Mouse (Mus musculus) layer of hippocampus, adult 2 months (tissue): ENCODE results near the gene Camta1. TPM values are rescaled to one million over a fixed set of nuclear protein-coding genes. Genes with fewer than 3 reads are reported as not detected.

Experiments used
- DNase-seq, 2 experiments: peaks; one replicate each; pipeline ENCODE4 v3.0.0; 2022; ENCODE audit warnings: low spot score in 2 of 2
- H3K27ac ChIP-seq: fragments of 200-600 bp; 2 replicates; pipeline ENCODE4 v1.8.1; 2022
- H3K4me3 ChIP-seq: fragments of 200-600 bp; 2 replicates; pipeline ENCODE4 v1.8.1; 2022; ENCODE audit warnings: mild to moderate bottlenecking
- CTCF ChIP-seq: fragments of 200-600 bp; conservative IDR thresholded peaks from 2 replicates; pipeline ENCODE4 v1.8.1; 2022; ENCODE audit warnings: antibody characterized with exemption, mild to moderate bottlenecking, moderate library complexity
- total RNA-seq, 2 experiments: library from RNA; stranded (reverse); gene quantifications; 2 replicates each; pipeline ENCODE4 v1.2.3; 2021

Gene Camta1
- total RNA-seq, 2 experiments from 2014 or later = 275 to 294 TPM

DNA sequence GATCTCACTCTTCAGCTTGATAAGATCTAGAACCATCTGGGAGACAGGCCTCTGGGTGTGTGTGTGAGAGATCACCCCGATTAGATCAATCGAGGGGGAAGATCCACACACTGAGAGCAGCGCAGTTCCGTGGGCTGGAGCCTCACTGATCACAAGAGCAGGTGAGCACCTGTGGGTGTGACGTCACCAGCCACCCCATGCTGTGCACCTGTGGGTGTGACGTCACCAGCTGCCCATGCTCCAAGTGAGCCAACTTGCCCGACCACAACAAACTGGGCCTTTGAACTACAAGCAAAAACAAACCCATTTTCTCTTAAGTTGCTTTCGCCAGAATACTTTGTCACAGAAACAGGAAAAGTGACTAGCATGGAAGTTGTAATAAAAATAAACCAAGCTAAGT is 152.4 kb downstream of the Camta1 start:
- TF ChIP-seq CTCF = no peak
- DNase-seq = no peak
- Histone ChIP-seq H3K27ac (no peak overlapping the region), H3K4me3 (no peak overlapping the region)

GRCm38 (mm10) chr4:151703069-151703735 is 158.5 kb downstream of the Camta1 start:
- H3K27ac ChIP-seq = no peak overlapping the region
- H3K4me3 ChIP-seq = no peak overlapping the region
- no peak for TF ChIP-seq CTCF
- DNase-seq = no peak

GRCm38 (mm10) chr4:151702463-151702862 is 159.2 kb downstream of the Camta1 start:
- DNase-seq = no peak
- no peak overlapping the region for H3K27ac ChIP-seq
- no peak overlapping the region for H3K4me3 ChIP-seq
- TF ChIP-seq CTCF = no peak

- H3K4me3 ChIP-seq = no peak overlapping the region
- H3K27ac ChIP-seq = no peak overlapping the region
- no peak for TF ChIP-seq CTCF
- DNase-seq = no peak
Measured at GRCm38 (mm10) chr4:151695984-151696383, 165.7 kb downstream of the Camta1 start.

DNA sequence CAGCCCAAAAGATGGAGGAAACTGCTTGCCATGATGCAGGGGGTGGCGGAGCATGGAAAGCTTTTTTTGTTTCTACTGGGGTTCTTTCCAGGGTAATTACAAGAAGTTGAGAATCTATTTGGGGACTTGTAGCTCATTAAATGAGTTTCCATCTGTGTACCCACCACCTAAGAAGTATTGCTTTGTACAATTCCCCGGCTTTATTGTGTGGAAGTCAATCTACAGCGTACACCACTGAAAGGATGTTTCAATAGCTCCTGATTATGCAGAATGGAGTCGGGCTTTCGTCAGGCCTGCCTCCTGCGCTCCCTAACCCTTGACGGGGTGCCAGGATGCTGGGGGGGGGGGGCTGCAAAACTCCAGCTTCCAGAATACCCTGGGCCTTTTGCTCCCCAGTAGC is 167.1 kb downstream of the Camta1 start:
- no peak for DNase-seq
- Histone ChIP-seq H3K27ac (no peak overlapping the region), H3K4me3 (no peak overlapping the region)
- TF ChIP-seq CTCF = no peak

- DNase-seq = no peak
Measured at GRCm38 (mm10) chr4:151694047-151694446, 167.6 kb downstream of the Camta1 start.

DNA sequence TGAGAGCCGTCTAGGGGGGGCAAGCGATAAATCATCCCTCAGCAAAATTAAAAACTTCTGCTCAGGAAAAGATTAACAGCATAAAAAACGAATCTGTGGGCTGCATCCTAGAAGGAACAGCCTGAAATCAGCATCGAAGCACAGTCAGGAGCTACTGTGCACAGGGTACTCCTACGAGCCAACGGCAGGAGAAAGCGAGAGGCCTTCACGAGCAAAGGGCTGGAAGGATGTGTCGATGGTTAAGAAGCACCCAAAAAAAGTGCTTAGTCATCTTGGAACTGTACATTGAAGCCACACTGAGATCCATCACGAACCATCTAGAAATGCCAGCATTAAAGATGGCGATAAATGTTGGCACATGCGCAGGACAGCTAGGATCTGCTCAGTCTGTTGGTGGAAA is 171.6 kb downstream of the Camta1 start:
- no peak for TF ChIP-seq CTCF
- peak overlapping the region; percentile 51; the same call in 1 of the 2 replicates for H3K27ac ChIP-seq
- no peak for DNase-seq
- H3K4me3 ChIP-seq = no peak overlapping the region

More at GRCm38 (mm10) chr4:151694047-151694446, 167.6 kb downstream of the Camta1 start:
- Histone ChIP-seq H3K27ac (no peak overlapping the region), H3K4me3 (no peak overlapping the region)
- peak; percentile 63 for TF ChIP-seq CTCF

GRCm38 (mm10) chr4:151688206-151688605 is 173.5 kb downstream of the Camta1 start:
- Histone ChIP-seq H3K27ac (no peak overlapping the region), H3K4me3 (no peak overlapping the region)
- TF ChIP-seq CTCF = no peak
- DNase-seq = no peak

- Histone ChIP-seq H3K4me3 (no peak overlapping the region), H3K27ac (no peak overlapping the region)
- no peak for DNase-seq
- TF ChIP-seq CTCF = no peak
Measured at GRCm38 (mm10) chr4:151684596-151684995, 177.1 kb downstream of the Camta1 start.

- peak; percentile 53 for TF ChIP-seq CTCF
- Histone ChIP-seq H3K27ac (no peak overlapping the region), H3K4me3 (no peak overlapping the region)
- no peak for DNase-seq
Measured at GRCm38 (mm10) chr4:151682831-151683488, 178.7 kb downstream of the Camta1 start.

DNA sequence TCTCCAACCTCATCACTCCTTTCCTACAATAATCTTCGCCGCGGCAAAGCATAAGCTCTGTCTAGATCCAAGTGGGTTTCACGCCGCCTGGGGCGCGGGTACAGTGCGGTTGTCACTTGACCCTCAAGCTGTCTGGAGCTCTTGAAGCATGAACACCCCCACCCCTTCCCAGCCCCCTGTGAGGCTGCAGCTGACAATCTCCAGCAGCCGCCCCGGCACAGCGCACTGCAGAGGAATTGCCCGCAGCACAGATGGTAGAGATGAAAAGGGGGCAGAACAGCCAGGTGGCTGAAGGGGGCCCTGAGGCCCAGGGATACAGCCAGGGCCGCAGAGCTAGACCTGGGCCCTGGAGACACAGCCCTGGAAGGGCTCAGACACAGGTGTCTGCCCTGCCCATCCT is 189.2 kb downstream of the Camta1 start:
- no peak for DNase-seq
- no peak overlapping the region for H3K4me3 ChIP-seq
- H3K27ac ChIP-seq = no peak overlapping the region
- TF ChIP-seq CTCF = no peak

DNA sequence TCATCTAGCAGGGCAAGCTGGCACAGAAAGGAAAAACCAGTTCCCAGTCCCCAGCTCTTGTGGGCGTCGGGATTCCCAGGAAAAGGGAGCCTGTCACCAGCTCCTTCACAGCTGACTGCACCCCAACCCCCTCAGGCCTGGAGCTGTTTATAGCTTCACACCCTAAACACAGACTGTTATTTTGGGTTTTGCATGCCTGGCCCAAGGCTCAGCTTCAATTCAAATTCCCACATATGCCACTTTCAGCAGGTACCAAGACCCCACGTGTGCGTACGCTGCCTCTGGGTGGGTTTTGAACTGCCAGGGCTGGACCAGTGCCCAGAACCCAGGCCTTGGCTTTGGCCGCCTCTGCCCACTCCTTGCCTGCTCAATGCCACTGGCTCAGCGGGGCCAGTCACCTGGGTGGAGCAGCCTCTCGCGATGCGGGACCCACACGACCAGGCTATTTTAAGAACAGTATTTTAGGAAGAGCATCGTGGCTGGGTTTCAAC is 195.2 kb downstream of the Camta1 start:
- DNase-seq = peak in 1 of 2 experiments; percentile 17
- Histone ChIP-seq H3K4me3 (no peak overlapping the region), H3K27ac (no peak overlapping the region)
- TF ChIP-seq CTCF = no peak

- no peak overlapping the region for H3K4me3 ChIP-seq
- no peak overlapping the region for H3K27ac ChIP-seq
- no peak for TF ChIP-seq CTCF
- no peak for DNase-seq
Measured at GRCm38 (mm10) chr4:151661486-151661885, 200.2 kb downstream of the Camta1 start.

DNA sequence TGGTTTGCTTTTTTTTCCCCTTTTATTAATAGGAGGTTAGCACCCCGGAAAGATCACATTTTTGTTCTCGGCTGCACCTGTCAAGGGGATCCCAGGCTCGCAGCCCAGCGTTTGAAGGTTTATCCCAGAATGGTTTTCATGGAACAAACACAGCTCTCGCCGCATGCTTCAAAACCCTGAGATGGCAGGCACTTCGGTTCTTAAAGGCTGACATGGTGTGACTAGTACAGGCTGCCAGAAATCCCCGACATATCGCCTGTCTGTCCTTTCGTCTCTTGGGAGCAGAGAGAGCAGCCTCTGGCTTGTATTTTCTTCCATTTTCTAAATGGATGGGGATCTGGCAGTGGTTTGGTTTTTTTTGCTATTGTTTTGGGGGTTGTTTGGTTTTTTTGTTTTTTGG is 205.2 kb downstream of the Camta1 start:
- Histone ChIP-seq H3K4me3 (no peak overlapping the region), H3K27ac (no peak overlapping the region)
- no peak for TF ChIP-seq CTCF
- DNase-seq = no peak
